Mouse (Mus musculus) midbrain, embryonic 13.5 days (tissue): ENCODE measurements around the gene Cbx3. TPM values are rescaled to one million over a fixed set of nuclear protein-coding genes. Genes with fewer than 3 reads are reported as not detected.

ENCODE experiments used
- polyA plus RNA-seq: library from polyadenylated mRNA; unstranded; fragments of >200 nt; fragmentation: Nextera tagmentation; extraction: Ambion mirVana; gene quantifications from 2 replicates; pipeline ENCODE4 v1.2.1, GENCODE M21; 2015

Cbx3 gene
- polyA plus RNA-seq, 1 experiment from 2014 or later = 593 TPM

Other genes with a start within 250 kb of the Cbx3 start
- gene Nfe2l3, start 37.7 kb upstream of the Cbx3 start, polyA plus RNA-seq = 4.6 and 6.4 TPM in 2 replicates
- gene Hnrnpa2b1, start 466 bp upstream of the Cbx3 start, polyA plus RNA-seq = 2,073 and 2,164 TPM in 2 replicates
- 48.7 and 49.6 TPM in 2 replicates for gene Snx10, start 53.5 kb downstream of the Cbx3 start, polyA plus RNA-seq